Mouse (Mus musculus) hindbrain, embryonic 15.5 days (tissue): Measurements from ENCODE around the gene Zfp507. TPM values are rescaled to one million over a fixed set of nuclear protein-coding genes. Genes with fewer than 3 reads are reported as not detected.

Experiments
- ATAC-seq: fragments of 200-750 bp; cut with Nextera tagmentation; 2 replicates; pipeline ENCODE4 v1.8.0; 2017; ENCODE audit warnings: low read depth, moderate number of reproducible peaks, moderate TSS enrichment; ENCODE audit not compliant: low FRiP score
- H3K27ac ChIP-seq: fragments of 300-500 bp; sonication (generic); replicated peaks from 2 replicates; pipeline ENCODE4 v1.5.1; 2015; ENCODE audit warnings: mild to moderate bottlenecking, inconsistent platforms
- H3K27me3 ChIP-seq: fragments of 300-500 bp; sonication (generic); 2 replicates; pipeline ENCODE4 v1.6.1; 2015; ENCODE audit warnings: control low read depth, inconsistent platforms
- H3K36me3 ChIP-seq: fragments of 300-500 bp; sonication (generic); 2 replicates; pipeline ENCODE4 v1.6.1; 2015; ENCODE audit warnings: control low read depth, inconsistent platforms
- H3K4me1 ChIP-seq: fragments of 300-500 bp; sonication (generic); replicated peaks from 2 replicates; pipeline ENCODE4 v1.6.1; 2015; ENCODE audit warnings: control low read depth, inconsistent platforms
- H3K4me2 ChIP-seq: fragments of 300-500 bp; sonication (generic); 2 replicates; pipeline ENCODE4 v1.6.1; 2015; ENCODE audit warnings: moderate library complexity, mild to moderate bottlenecking, inconsistent platforms
- H3K4me3 ChIP-seq: fragments of 300-500 bp; sonication (generic); 2 replicates; pipeline ENCODE4 v1.5.1; 2015; ENCODE audit warnings: mild to moderate bottlenecking, inconsistent platforms
- H3K9ac ChIP-seq: fragments of 300-500 bp; sonication (generic); 2 replicates; pipeline ENCODE4 v1.6.1; 2015; ENCODE audit warnings: inconsistent platforms
- H3K9me3 ChIP-seq: fragments of 300-500 bp; sonication (generic); 2 replicates; pipeline ENCODE4 v1.6.1; 2016; ENCODE audit warnings: control low read depth, inconsistent platforms
- WGBS: fragments of 180-500 bp; shearing (Covaris S2); methylation state at CpG from one replicate; pipeline ENCODE4 v1.1.7; 2015; 5-methylcytosine and 5-hydroxymethylcytosine counted together
- polyA plus RNA-seq: library from polyadenylated mRNA; unstranded; fragments of >200 nt; fragmentation: Nextera tagmentation; extraction: Ambion mirVana; gene quantifications from 2 replicates; pipeline ENCODE4 v1.2.1, GENCODE M21; 2015

Zfp507 gene
- polyA plus RNA-seq, 1 experiment from 2014 or later, result 12.8 TPM

- 67% methylated on average over 14 of the region's 14 CpGs for WGBS
- H3K27me3 ChIP-seq, result no peaks in the 10 kb centered on the region
- H3K27ac ChIP-seq, result no peak overlapping the region
- no peak overlapping the region for H3K4me2 ChIP-seq
- H3K9ac ChIP-seq, result no peak overlapping the region
- H3K4me3 ChIP-seq, result no peak overlapping the region
- H3K9me3 ChIP-seq, result no peaks in the 10 kb centered on the region
- peaks cover 44% of the 10 kb centered on the region for H3K36me3 ChIP-seq
- ATAC-seq, result peak; percentile 45; the same call in 1 of the 2 replicates
- H3K4me1 ChIP-seq, result no peaks in the 10 kb centered on the region
These were observed 55.3 kb downstream of the Zfp507 start for GRCm38 (mm10) chr7:35747397-35747964.

- Histone ChIP-seq H3K36me3 (peaks cover 44% of the 10 kb centered on the region), H3K9me3 (no peaks in the 10 kb centered on the region), H3K9ac (no peak overlapping the region), H3K4me3 (no peak overlapping the region), H3K27me3 (no peaks in the 10 kb centered on the region), H3K4me2 (no peak overlapping the region), H3K4me1 (no peaks in the 10 kb centered on the region), H3K27ac (no peak overlapping the region)
- 84% methylated on average over 12 of the region's 12 CpGs for WGBS
- ATAC-seq, result no peak
These were observed 56.0 kb downstream of the Zfp507 start for GRCm38 (mm10) chr7:35746686-35747396.

- no peak overlapping the region for H3K4me3 ChIP-seq
- no peak overlapping the region for H3K27ac ChIP-seq
- peaks cover 41% of the 10 kb centered on the region for H3K36me3 ChIP-seq
- no peak for ATAC-seq
- no peaks in the 10 kb centered on the region for H3K4me1 ChIP-seq
- WGBS, result 94% methylated on average over 6 of the region's 6 CpGs
- no peaks in the 10 kb centered on the region for H3K9me3 ChIP-seq
- H3K9ac ChIP-seq, result no peak overlapping the region
- H3K4me2 ChIP-seq, result no peak overlapping the region
- no peaks in the 10 kb centered on the region for H3K27me3 ChIP-seq
These were observed 57.5 kb downstream of the Zfp507 start for GRCm38 (mm10) chr7:35745281-35745702.

GRCm38 (mm10) chr7:35744771-35745170, 58.0 kb downstream of the Zfp507 start:
- Histone ChIP-seq H3K36me3 (peaks cover 37% of the 10 kb centered on the region), H3K9ac (no peak overlapping the region), H3K4me2 (no peak overlapping the region), H3K9me3 (no peaks in the 10 kb centered on the region), H3K4me3 (no peak overlapping the region), H3K27ac (no peak overlapping the region), H3K4me1 (no peaks in the 10 kb centered on the region), H3K27me3 (no peaks in the 10 kb centered on the region)
- no peak for ATAC-seq
- WGBS, result 93% methylated on average over 9 of the region's 9 CpGs

- no peaks in the 10 kb centered on the region for H3K4me1 ChIP-seq
- H3K27ac ChIP-seq, result no peak overlapping the region
- H3K4me3 ChIP-seq, result no peak overlapping the region
- no peak for ATAC-seq
- no peak overlapping the region for H3K4me2 ChIP-seq
- no peaks in the 10 kb centered on the region for H3K27me3 ChIP-seq
- peaks cover 29% of the 10 kb centered on the region for H3K36me3 ChIP-seq
- no peaks in the 10 kb centered on the region for H3K9me3 ChIP-seq
- 84% methylated on average over 5 of the region's 5 CpGs for whole genome bisulfite sequencing
- no peak overlapping the region for H3K9ac ChIP-seq
These were observed 60.5 kb downstream of the Zfp507 start for GRCm38 (mm10) chr7:35742310-35742709.

- H3K4me3 ChIP-seq, result no peak overlapping the region
- no peak overlapping the region for H3K9ac ChIP-seq
- no peak overlapping the region for H3K27ac ChIP-seq
- no peaks in the 10 kb centered on the region for H3K9me3 ChIP-seq
- 73% methylated on average over 5 of the region's 5 CpGs for WGBS
- H3K36me3 ChIP-seq, result peaks cover 24% of the 10 kb centered on the region
- H3K4me1 ChIP-seq, result no peaks in the 10 kb centered on the region
- ATAC-seq, result no peak
- H3K4me2 ChIP-seq, result no peak overlapping the region
- H3K27me3 ChIP-seq, result no peaks in the 10 kb centered on the region
These were observed 60.9 kb downstream of the Zfp507 start for GRCm38 (mm10) chr7:35741858-35742257.

- Histone ChIP-seq H3K27ac (no peak overlapping the region), H3K4me2 (no peak overlapping the region), H3K4me3 (no peak overlapping the region), H3K36me3 (peaks cover 13% of the 10 kb centered on the region; the same call in 1 of the 2 replicates), H3K9me3 (no peaks in the 10 kb centered on the region), H3K4me1 (no peaks in the 10 kb centered on the region), H3K27me3 (no peaks in the 10 kb centered on the region), H3K9ac (no peak overlapping the region)
- 48% methylated on average over 5 of the region's 5 CpGs for WGBS
- no peak for ATAC-seq
These were observed 62.1 kb downstream of the Zfp507 start for GRCm38 (mm10) chr7:35740489-35741230.

GRCm38 (mm10) chr7:35738871-35739270, 63.9 kb downstream of the Zfp507 start:
- Histone ChIP-seq H3K9me3 (no peaks in the 10 kb centered on the region), H3K27me3 (no peaks in the 10 kb centered on the region), H3K27ac (no peak overlapping the region), H3K4me2 (no peak overlapping the region), H3K4me1 (peaks cover 5% of the 10 kb centered on the region; the same call in 1 of the 2 replicates), H3K9ac (no peak overlapping the region), H3K36me3 (peaks cover 10% of the 10 kb centered on the region; the same call in 1 of the 2 replicates), H3K4me3 (no peak overlapping the region)
- no peak for ATAC-seq

- H3K27me3 ChIP-seq, result no peaks in the 10 kb centered on the region
- no peak overlapping the region for H3K4me2 ChIP-seq
- no peak overlapping the region for H3K4me3 ChIP-seq
- H3K9me3 ChIP-seq, result no peaks in the 10 kb centered on the region
- WGBS, result 46% methylated on average over 14 of the region's 14 CpGs
- ATAC-seq, result peak; percentile 44; the same call in 1 of the 2 replicates
- H3K4me1 ChIP-seq, result peaks cover 12% of the 10 kb centered on the region; the same call in 1 of the 2 replicates
- no peak overlapping the region for H3K9ac ChIP-seq
- H3K27ac ChIP-seq, result peak overlapping the region; percentile 46; the same call in 1 of the 2 replicates
- peaks cover 16% of the 10 kb centered on the region for H3K36me3 ChIP-seq
These were observed 69.3 kb downstream of the Zfp507 start for GRCm38 (mm10) chr7:35733313-35734050.

GRCm38 (mm10) chr7:35732585-35733059, 70.2 kb downstream of the Zfp507 start:
- H3K4me2 ChIP-seq, result no peak overlapping the region
- H3K27ac ChIP-seq, result peak overlapping the region; percentile 46
- H3K9ac ChIP-seq, result no peak overlapping the region
- no peak overlapping the region for H3K4me3 ChIP-seq
- H3K27me3 ChIP-seq, result no peaks in the 10 kb centered on the region
- WGBS, result 46% methylated on average over 10 of the region's 10 CpGs
- peak; percentile 60 for ATAC-seq
- H3K9me3 ChIP-seq, result no peaks in the 10 kb centered on the region
- peaks cover 12% of the 10 kb centered on the region; the same call in 1 of the 2 replicates for H3K4me1 ChIP-seq
- H3K36me3 ChIP-seq, result peaks cover 18% of the 10 kb centered on the region

GRCm38 (mm10) chr7:35729621-35730031, 73.2 kb downstream of the Zfp507 start:
- WGBS, result 81% methylated on average over 9 of the region's 9 CpGs
- Histone ChIP-seq H3K9ac (no peak overlapping the region), H3K27ac (no peak overlapping the region), H3K4me2 (no peak overlapping the region), H3K27me3 (no peaks in the 10 kb centered on the region), H3K4me3 (no peak overlapping the region), H3K9me3 (no peaks in the 10 kb centered on the region), H3K4me1 (peaks cover 12% of the 10 kb centered on the region; the same call in 1 of the 2 replicates), H3K36me3 (peaks cover 27% of the 10 kb centered on the region)
- no peak for ATAC-seq
